Mouse (Mus musculus) hindbrain, embryonic 15.5 days (tissue): ENCODE measurements around the gene Gigyf1. TPM values are rescaled to one million over a fixed set of nuclear protein-coding genes. Genes with fewer than 3 reads are reported as not detected.
A peak's percentile ranks its signal among the peaks of the same experiment; 100 is the strongest.

Source experiments
- ATAC-seq: fragments of 200-750 bp; cut with Nextera tagmentation; 2 replicates; pipeline ENCODE4 v1.8.0; 2017; ENCODE audit warnings: low read depth, moderate number of reproducible peaks, moderate TSS enrichment; ENCODE audit not compliant: low FRiP score
- H3K27ac ChIP-seq: fragments of 300-500 bp; sonication (generic); replicated peaks from 2 replicates; pipeline ENCODE4 v1.5.1; 2015; ENCODE audit warnings: mild to moderate bottlenecking, inconsistent platforms
- H3K27me3 ChIP-seq: fragments of 300-500 bp; sonication (generic); 2 replicates; pipeline ENCODE4 v1.6.1; 2015; ENCODE audit warnings: control low read depth, inconsistent platforms
- H3K36me3 ChIP-seq: fragments of 300-500 bp; sonication (generic); 2 replicates; pipeline ENCODE4 v1.6.1; 2015; ENCODE audit warnings: control low read depth, inconsistent platforms
- H3K4me1 ChIP-seq: fragments of 300-500 bp; sonication (generic); replicated peaks from 2 replicates; pipeline ENCODE4 v1.6.1; 2015; ENCODE audit warnings: control low read depth, inconsistent platforms
- H3K4me2 ChIP-seq: fragments of 300-500 bp; sonication (generic); 2 replicates; pipeline ENCODE4 v1.6.1; 2015; ENCODE audit warnings: moderate library complexity, mild to moderate bottlenecking, inconsistent platforms
- H3K4me3 ChIP-seq: fragments of 300-500 bp; sonication (generic); 2 replicates; pipeline ENCODE4 v1.5.1; 2015; ENCODE audit warnings: mild to moderate bottlenecking, inconsistent platforms
- H3K9ac ChIP-seq: fragments of 300-500 bp; sonication (generic); 2 replicates; pipeline ENCODE4 v1.6.1; 2015; ENCODE audit warnings: inconsistent platforms
- H3K9me3 ChIP-seq: fragments of 300-500 bp; sonication (generic); 2 replicates; pipeline ENCODE4 v1.6.1; 2016; ENCODE audit warnings: control low read depth, inconsistent platforms
- WGBS: fragments of 180-500 bp; shearing (Covaris S2); methylation state at CpG from one replicate; pipeline ENCODE4 v1.1.7; 2015; 5-methylcytosine and 5-hydroxymethylcytosine counted together
- polyA plus RNA-seq: library from polyadenylated mRNA; unstranded; fragments of >200 nt; fragmentation: Nextera tagmentation; extraction: Ambion mirVana; gene quantifications from 2 replicates; pipeline ENCODE4 v1.2.1, GENCODE M21; 2015

The Gigyf1 gene
- polyA plus RNA-seq, 1 experiment from 2014 or later = 18.4 TPM

DNA sequence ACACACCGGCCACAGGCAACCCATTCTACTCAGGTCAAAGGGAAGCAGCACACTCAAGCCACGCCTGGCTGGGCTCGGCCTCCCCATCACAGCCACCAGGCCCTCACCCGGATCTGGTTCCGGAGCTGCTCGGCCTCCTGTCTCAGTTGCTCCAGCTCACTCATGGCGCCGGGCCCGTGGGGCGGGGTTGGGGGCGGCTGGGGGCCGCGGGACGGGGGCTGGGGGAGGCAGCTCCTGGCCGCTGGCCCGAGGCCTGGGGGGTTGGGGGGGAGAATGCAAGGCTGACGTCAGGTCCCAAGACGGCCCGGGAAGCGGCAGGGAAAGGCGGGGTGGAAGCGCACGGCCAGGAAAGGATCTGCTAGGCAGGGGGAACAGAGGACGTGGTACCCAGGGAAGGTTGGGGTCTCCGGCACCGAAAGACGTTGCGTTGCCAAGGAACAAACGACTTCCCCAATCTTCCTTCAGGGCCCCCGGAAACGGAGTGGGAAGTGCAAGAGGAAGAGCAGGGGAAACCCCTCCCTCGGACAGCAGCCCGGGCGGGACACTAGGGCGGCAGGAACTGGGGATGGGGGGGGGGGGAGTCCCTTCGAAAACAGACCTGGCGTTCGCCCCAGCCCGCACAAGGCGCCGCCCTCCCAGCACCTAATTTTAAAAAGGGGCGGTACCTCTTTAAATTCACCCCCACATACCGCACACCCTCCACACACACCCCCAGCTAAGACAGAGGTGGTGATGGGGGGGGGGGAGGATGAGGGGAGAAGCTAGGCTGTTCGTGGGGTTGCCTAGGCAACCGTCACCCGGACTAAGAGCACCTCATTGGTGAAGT lies 12.5 kb downstream of the Gigyf1 start:
- Histone ChIP-seq H3K27ac (peak overlapping the region; percentile 97), H3K4me2 (peak overlapping the region; percentile 82), H3K4me3 (peak overlapping the region; percentile 76), H3K36me3 (peaks cover 24% of the 10 kb centered on the region), H3K9me3 (no peaks in the 10 kb centered on the region), H3K4me1 (peaks cover 39% of the 10 kb centered on the region), H3K9ac (peak overlapping the region; percentile 95), H3K27me3 (no peaks in the 10 kb centered on the region)
- peak; percentile 76 for ATAC-seq
- WGBS = under 1% methylated on average over 45 of the region's 46 CpGs

DNA sequence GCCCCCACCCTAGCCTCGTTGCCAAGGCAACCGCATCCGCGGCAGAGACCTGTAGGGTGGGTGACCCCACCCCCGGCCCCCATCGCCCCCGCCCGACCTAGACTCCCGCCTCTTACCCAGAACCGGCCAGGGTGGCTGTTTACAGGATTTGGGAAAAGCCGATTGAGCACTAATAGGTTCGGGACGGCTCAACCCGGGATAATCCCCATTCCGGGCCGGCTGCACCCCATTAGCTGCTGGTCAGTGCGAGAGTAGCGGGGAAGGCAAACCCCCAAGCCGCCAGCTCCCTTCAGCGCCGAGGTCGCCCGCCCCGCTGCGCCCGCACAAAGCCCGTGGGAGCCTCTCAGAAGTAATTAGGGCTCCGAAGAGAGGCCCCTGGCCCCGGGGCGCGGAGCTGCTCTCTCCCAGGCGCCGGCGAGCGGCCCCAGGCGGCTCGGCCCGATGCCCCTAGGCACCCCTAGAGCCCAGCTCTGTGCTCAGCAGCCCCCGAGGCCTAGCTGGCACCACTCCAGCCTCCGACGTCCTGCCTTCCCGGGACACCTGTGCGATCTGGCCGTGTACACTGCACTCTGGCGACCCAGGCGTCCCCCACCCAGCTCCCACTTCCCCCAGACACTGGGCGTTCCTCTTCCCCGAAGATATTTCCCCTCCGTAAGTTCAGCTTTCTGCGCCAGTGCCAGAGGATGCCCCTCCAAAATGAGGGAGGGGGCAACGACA lies 13.2 kb downstream of the Gigyf1 start:
- Histone ChIP-seq H3K36me3 (peaks cover 21% of the 10 kb centered on the region), H3K4me2 (peak overlapping the region; percentile 82), H3K4me3 (peak overlapping the region; percentile 76), H3K4me1 (peaks cover 32% of the 10 kb centered on the region), H3K27ac (peak overlapping the region; percentile 97), H3K9me3 (no peaks in the 10 kb centered on the region), H3K9ac (peak overlapping the region; percentile 95), H3K27me3 (no peaks in the 10 kb centered on the region)
- peak; percentile 16; the same call in 1 of the 2 replicates for ATAC-seq
- under 1% methylated on average over 51 of the region's 51 CpGs for whole genome bisulfite sequencing

DNA sequence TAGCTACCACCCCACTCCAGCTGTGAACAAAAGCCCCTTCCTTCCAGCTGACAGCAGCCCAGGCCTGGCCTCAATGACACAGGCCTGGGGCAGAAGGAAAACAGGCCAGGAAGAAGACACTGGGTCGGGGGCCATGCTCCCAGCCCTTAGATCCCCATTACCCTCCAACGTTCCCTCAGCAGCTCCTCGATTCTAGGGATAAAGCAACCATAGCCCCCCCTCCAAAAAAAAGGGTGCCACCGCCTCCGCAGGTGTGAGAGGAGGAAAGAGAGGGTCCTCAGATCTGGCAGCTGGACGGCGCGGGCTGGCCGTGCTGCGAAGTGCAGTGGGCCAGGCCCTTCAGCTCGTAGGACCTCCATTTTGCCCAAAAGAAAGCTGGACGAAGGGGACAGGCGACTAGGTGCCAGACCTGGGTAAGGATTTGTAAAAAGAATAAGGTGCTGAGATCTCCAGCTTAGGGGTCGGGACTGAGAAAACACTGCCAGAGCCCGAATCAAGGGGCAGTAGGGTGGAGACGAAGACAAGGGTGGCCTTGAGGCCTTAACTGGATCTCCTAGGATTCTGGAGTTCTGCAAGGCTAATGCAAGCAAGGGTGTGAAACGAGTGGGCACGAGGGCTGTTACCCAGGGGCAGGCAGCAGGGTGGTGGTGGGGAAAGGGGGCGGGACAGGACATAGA lies 13.9 kb downstream of the Gigyf1 start:
- Histone ChIP-seq H3K4me2 (peak overlapping the region; percentile 82), H3K27ac (peak overlapping the region; percentile 97), H3K36me3 (peaks cover 20% of the 10 kb centered on the region), H3K27me3 (no peaks in the 10 kb centered on the region), H3K4me1 (peaks cover 30% of the 10 kb centered on the region), H3K9ac (peak overlapping the region; percentile 95), H3K9me3 (no peaks in the 10 kb centered on the region), H3K4me3 (peak overlapping the region; percentile 76)
- WGBS = under 1% methylated on average over 19 of the region's 19 CpGs
- ATAC-seq = 0 out of 2 replicates have a peak, but pooled peaks have one; percentile 4

DNA sequence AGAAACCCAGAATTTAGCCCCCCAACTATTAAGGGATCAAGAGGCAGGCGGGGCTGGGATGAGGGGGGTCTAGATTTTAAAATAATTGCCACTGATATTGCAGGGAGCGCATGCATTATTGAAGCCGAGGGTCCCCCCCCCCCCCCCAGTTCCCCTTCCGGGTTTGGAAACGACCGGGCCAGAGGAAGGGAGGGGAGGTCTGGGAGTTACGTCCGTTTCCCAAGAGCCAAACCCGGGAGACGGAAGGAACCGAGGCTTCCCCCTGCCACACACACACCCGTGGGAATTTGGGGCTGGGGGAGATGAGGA lies 14.4 kb downstream of the Gigyf1 start:
- peak overlapping the region; percentile 95 for H3K9ac ChIP-seq
- H3K4me2 ChIP-seq = peak overlapping the region; percentile 82
- H3K36me3 ChIP-seq = peaks cover 16% of the 10 kb centered on the region
- peak overlapping the region; percentile 97 for H3K27ac ChIP-seq
- H3K9me3 ChIP-seq = no peaks in the 10 kb centered on the region
- no peaks in the 10 kb centered on the region for H3K27me3 ChIP-seq
- WGBS = 1% methylated on average over 9 of the region's 12 CpGs
- ATAC-seq = no peak
- peak overlapping the region; percentile 76 for H3K4me3 ChIP-seq
- H3K4me1 ChIP-seq = peaks cover 30% of the 10 kb centered on the region

DNA sequence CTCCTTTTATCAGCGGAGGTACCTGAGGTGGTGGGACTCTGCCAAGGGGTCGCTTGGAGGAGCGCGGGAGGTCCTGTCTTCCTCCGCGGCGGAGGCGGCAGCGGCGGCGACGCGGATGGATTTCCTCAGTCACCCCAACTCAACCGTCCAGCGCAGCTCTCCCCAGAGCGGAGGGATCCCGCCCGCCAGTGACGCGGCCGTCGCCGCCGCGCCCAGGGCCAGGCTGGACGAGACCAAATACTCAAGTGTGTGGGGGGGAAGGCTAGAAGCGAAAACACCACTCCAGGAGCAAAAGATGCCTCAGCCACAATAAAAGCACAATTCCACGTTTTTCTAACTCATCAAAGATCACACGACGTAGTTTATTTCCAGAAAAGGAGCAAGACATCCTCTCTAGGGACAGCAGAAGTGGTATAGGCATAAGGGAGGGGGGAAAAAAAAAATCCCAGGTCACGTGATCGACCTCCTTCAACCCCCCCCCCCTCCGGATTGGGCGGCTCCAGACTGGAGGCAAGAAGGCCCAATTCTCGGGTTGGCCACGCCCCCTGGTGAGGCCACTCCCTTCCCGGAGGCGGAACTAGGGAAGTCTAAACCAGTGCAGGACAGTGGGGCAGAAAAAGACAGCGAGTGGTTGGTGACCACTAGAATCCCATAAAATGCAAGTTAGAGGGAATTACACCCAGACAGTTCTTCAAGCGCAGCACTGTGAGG lies 14.9 kb downstream of the Gigyf1 start, which contains the start of the genes Epo and Gnb2:
Gene Epo, minus strand, starts transcription at position 126 of the 711 bp plus-strand sequence.
Gene Gnb2, minus strand, starts transcription at position 394 of the 711 bp plus-strand sequence.
- 0% methylated on average over 40 of the region's 40 CpGs for WGBS
- peak within 1 kb of the TSS; percentile 82 for H3K4me2 ChIP-seq
- H3K4me3 ChIP-seq = peak within 1 kb of the TSS; percentile 76
- ATAC-seq = peak; percentile 68
- peak within 1 kb of the TSS; percentile 97 for H3K27ac ChIP-seq
- H3K27me3 ChIP-seq = no peaks in the 10 kb centered on the region
- peak within 1 kb of the TSS; percentile 95 for H3K9ac ChIP-seq
- H3K9me3 ChIP-seq = no peaks in the 10 kb centered on the region
- H3K36me3 ChIP-seq = peaks cover 11% of the 10 kb centered on the region
- H3K4me1 ChIP-seq = peaks cover 28% of the 10 kb centered on the region

DNA sequence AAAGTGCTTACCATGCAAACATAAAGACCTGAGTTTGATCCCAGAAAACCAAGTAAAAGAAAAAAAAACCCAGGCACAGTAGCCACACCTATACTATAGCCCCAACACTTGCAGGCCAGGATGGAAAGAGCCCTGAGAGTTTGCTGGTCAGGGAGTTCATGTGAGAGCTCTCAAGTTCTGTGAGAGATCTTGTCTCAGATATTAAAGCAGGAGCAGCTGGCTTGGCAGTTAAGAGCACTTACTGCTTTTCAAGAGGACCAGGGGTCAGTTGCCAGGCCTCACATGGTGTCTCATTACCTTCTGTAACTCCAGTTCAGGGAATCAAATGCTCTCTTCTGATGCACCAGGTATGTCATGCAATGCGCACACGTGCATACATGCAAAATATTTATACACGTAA lies 16.4 kb downstream of the Gigyf1 start:
- no peaks in the 10 kb centered on the region for H3K27me3 ChIP-seq
- H3K9ac ChIP-seq = no peak overlapping the region
- H3K36me3 ChIP-seq = no peaks in the 10 kb centered on the region
- no peak overlapping the region for H3K4me2 ChIP-seq
- H3K4me3 ChIP-seq = no peak overlapping the region
- no peak overlapping the region for H3K27ac ChIP-seq
- peaks cover 13% of the 10 kb centered on the region for H3K4me1 ChIP-seq
- WGBS = 97% methylated on average over 3 of the region's 3 CpGs
- no peak for ATAC-seq
- no peaks in the 10 kb centered on the region for H3K9me3 ChIP-seq

DNA sequence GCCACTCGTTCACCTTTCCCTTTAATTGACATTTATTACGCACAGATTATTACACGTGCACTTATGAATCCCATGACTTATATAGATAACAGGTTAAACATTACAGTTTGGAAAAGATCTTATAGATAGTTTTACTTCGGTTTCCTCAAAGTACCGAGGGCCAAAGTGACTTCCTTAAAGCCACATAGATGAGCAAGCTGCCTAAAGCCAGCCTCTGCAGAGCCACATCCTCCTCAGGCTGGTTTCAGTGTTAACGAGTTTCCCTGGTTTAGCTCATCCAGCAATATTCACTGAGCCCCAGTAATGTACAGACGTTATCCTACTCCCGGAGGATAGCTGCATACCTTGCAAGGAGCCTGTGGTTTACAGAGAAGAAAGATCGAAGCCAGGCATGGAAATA lies 17.0 kb downstream of the Gigyf1 start:
- Histone ChIP-seq H3K36me3 (no peaks in the 10 kb centered on the region), H3K4me1 (peaks cover 8% of the 10 kb centered on the region), H3K9me3 (no peaks in the 10 kb centered on the region), H3K27ac (no peak overlapping the region), H3K27me3 (no peaks in the 10 kb centered on the region), H3K4me2 (no peak overlapping the region), H3K4me3 (no peak overlapping the region), H3K9ac (no peak overlapping the region)
- WGBS = 87% methylated on average over 9 of the region's 9 CpGs
- ATAC-seq = no peak

- H3K36me3 ChIP-seq = no peaks in the 10 kb centered on the region
- no peak overlapping the region for H3K4me2 ChIP-seq
- no peaks in the 10 kb centered on the region for H3K9me3 ChIP-seq
- ATAC-seq = no peak
- no peaks in the 10 kb centered on the region for H3K27me3 ChIP-seq
- WGBS = 72% methylated on average over 4 of the region's 4 CpGs
- no peak overlapping the region for H3K27ac ChIP-seq
- H3K4me3 ChIP-seq = no peak overlapping the region
- H3K9ac ChIP-seq = no peak overlapping the region
- peaks cover 4% of the 10 kb centered on the region for H3K4me1 ChIP-seq
Measured at GRCm38 (mm10) chr5:137537461-137537860, 19.1 kb downstream of the Gigyf1 start.

DNA sequence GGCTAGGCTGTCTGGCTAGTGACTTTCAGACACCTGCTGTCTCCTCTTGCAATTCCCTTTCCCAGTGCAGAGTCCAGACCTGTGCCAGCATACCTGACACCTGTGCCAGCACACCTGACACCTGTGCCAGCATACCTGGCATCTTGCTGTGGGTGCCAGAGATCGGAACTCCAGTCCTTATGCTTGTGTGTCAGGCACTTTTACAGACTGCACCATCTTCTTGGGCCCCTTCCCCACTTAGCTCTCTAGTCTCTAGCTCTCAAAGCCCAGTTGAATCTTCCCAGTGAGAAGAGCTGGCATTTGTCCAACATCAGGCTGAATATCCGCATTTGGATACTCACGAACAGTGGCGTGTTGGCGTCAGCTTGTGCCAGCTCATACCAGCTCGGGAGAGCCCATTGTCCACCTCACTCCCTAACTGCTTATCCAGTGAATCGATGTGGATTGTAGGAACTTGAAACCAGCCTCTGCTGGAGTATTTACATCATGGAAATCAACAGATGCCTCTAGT lies 21.0 kb downstream of the Gigyf1 start:
- Histone ChIP-seq H3K36me3 (no peaks in the 10 kb centered on the region), H3K27ac (0 out of 2 replicates have a peak overlapping the region, but pooled peaks have one; percentile 50), H3K4me2 (no peak overlapping the region), H3K27me3 (no peaks in the 10 kb centered on the region), H3K9ac (no peak overlapping the region), H3K4me3 (no peak overlapping the region), H3K9me3 (no peaks in the 10 kb centered on the region), H3K4me1 (no peaks in the 10 kb centered on the region)
- 43% methylated on average over 7 of the region's 7 CpGs for WGBS
- peak; percentile 57; the same call in 1 of the 2 replicates for ATAC-seq

DNA sequence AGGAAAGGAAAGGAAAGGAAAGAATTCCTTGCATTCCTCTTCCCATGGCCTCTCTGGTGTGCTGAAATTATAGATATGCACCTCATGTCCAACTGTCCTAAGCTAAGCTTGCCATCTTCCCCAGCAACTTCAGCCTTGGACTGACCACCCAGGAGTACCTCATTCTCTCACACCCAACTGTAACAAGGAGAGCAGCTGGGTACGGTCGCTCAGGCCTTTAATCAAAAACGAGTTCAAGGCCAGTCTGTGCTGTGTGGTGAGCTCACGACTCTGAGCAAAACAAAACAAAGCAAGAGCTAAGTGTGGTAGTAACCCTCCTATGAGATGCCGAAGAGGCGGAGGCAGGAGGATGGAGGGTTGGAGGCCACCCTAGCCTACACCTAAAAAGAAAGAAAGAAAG lies 22.6 kb downstream of the Gigyf1 start:
- ATAC-seq = no peak
- no peaks in the 10 kb centered on the region for H3K4me1 ChIP-seq
- no peaks in the 10 kb centered on the region for H3K27me3 ChIP-seq
- H3K36me3 ChIP-seq = no peaks in the 10 kb centered on the region
- no peak overlapping the region for H3K27ac ChIP-seq
- WGBS = 79% methylated on average over 6 of the region's 6 CpGs
- no peak overlapping the region for H3K4me3 ChIP-seq
- no peak overlapping the region for H3K9ac ChIP-seq
- no peak overlapping the region for H3K4me2 ChIP-seq
- no peaks in the 10 kb centered on the region for H3K9me3 ChIP-seq

GRCm38 (mm10) chr5:137541768-137542540 lies 23.6 kb downstream of the Gigyf1 start:
- Histone ChIP-seq H3K27me3 (no peaks in the 10 kb centered on the region), H3K9ac (no peak overlapping the region), H3K4me1 (no peaks in the 10 kb centered on the region), H3K4me2 (no peak overlapping the region), H3K9me3 (no peaks in the 10 kb centered on the region), H3K27ac (peak overlapping the region; percentile 11; the same call in 1 of the 2 replicates), H3K36me3 (no peaks in the 10 kb centered on the region), H3K4me3 (no peak overlapping the region)
- 62% methylated on average over 5 of the region's 5 CpGs for WGBS
- ATAC-seq = no peak
